Mouse (Mus musculus) forebrain, embryonic 10.5 days (tissue): ENCODE measurements around the gene Map3k11. TPM values are rescaled to one million over a fixed set of nuclear protein-coding genes. Genes with fewer than 3 reads are reported as not detected.

ENCODE experiments used
- DNase-seq: peaks from one replicate; pipeline ENCODE4 v3.0.0-alpha.2; 2017; ENCODE audit warnings: low spot score; ENCODE audit errors: extremely low spot score
- H3K27ac ChIP-seq: fragments of 300-500 bp; sonication (generic); 2 replicates; pipeline ENCODE4 v1.5.1; 2016; ENCODE audit warnings: mild to moderate bottlenecking
- H3K27me3 ChIP-seq: fragments of 300-500 bp; sonication (generic); 2 replicates; pipeline ENCODE4 v1.6.1; 2016; ENCODE audit warnings: mild to moderate bottlenecking; ENCODE audit not compliant: poor library complexity, severe bottlenecking
- H3K36me3 ChIP-seq: fragments of 300-500 bp; sonication (generic); replicated peaks from 2 replicates; pipeline ENCODE4 v1.6.1; 2016; ENCODE audit warnings: mild to moderate bottlenecking, moderate library complexity
- H3K4me1 ChIP-seq: fragments of 300-500 bp; sonication (generic); 2 replicates; pipeline ENCODE4 v1.6.1; 2016
- H3K4me3 ChIP-seq: fragments of 300-500 bp; sonication (generic); 2 replicates; pipeline ENCODE4 v1.5.1; 2016; ENCODE audit warnings: mild to moderate bottlenecking, moderate library complexity
- H3K9me3 ChIP-seq: fragments of 300-500 bp; sonication (generic); 2 replicates; pipeline ENCODE4 v1.6.1; 2016; ENCODE audit warnings: mild to moderate bottlenecking, moderate library complexity
- WGBS: fragments of 180-500 bp; shearing (Covaris S2); methylation state at CpG from one replicate; pipeline ENCODE4 v1.1.7; 2016; 5-methylcytosine and 5-hydroxymethylcytosine counted together
- polyA plus RNA-seq: library from polyadenylated mRNA; unstranded; fragments of >200 nt; fragmentation: Nextera tagmentation; extraction: Ambion mirVana; gene quantifications from 2 replicates; pipeline ENCODE4 v1.2.1, GENCODE M21; 2016

Gene Map3k11
- polyA plus RNA-seq, 1 experiment from 2014 or later = 26.3 TPM

DNA sequence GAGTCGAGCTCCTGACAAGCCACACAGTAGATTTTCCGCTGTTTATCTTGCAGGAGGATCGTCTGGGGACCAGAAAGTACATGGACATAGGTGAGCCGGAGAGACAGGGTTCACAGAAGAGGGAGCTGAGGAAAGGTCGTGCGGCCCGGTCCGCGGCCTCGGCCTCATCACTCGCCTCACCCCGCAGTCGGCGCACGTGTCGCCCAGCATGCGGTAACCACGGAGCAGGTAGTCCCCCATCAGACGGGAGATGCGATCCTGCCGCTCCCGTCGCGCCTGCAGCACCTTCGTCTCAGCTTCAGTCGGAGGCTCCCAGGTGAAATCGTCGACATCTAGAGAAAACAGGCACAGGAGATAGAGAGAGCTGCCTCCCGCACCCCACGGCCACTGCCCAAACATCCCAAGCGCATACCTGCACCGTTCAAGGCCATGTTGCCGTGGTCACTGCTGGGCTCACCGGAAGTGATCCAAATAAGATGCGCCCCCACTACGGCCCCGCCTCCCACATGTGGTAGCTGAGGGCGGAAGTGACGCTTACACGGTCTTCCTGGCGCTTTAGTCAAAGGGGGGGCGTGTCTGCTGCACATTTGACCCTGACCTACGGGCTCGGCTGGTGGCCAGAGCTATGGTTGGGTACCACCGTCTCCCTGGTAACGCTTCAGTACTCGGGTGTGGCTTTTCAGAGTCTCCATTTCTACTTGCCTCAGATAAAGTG is 42.9 kb downstream of the Map3k11 start:
- peaks cover 56% of the 10 kb centered on the region for H3K4me1 ChIP-seq
- peak; percentile 98 for DNase-seq
- H3K27ac ChIP-seq = peak overlapping the region; percentile 84
- peaks cover 17% of the 10 kb centered on the region for H3K36me3 ChIP-seq
- H3K27me3 ChIP-seq = peaks cover 10% of the 10 kb centered on the region
- WGBS = under 1% methylated on average over 47 of the region's 47 CpGs
- no peaks in the 10 kb centered on the region for H3K9me3 ChIP-seq
- peak overlapping the region; percentile 88 for H3K4me3 ChIP-seq

DNA sequence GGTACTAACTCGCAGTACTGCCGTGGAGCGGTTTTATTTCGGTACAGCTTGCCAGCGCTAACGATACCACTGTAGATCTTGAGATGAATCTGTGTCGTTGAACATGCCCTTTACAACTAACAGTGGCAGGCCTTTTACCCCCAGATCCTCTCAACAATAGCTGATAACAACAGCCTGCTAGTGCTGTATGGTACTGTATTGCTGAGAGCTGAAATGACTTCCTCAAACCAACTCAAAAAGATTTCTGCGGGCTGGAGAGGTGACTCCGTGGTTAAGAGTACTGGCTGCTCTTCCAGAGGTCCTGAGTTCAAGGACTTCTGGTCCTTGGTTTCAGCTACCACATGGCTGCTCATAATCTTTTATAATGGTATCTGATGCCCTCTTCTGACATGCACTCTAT is 45.8 kb downstream of the Map3k11 start:
- Histone ChIP-seq H3K36me3 (peaks cover 9% of the 10 kb centered on the region), H3K4me1 (peaks cover 28% of the 10 kb centered on the region), H3K4me3 (no peak overlapping the region), H3K9me3 (no peaks in the 10 kb centered on the region), H3K27ac (no peak overlapping the region), H3K27me3 (peaks cover 17% of the 10 kb centered on the region)
- no peak for DNase-seq
- 83% methylated on average over 9 of the region's 9 CpGs for WGBS

DNA sequence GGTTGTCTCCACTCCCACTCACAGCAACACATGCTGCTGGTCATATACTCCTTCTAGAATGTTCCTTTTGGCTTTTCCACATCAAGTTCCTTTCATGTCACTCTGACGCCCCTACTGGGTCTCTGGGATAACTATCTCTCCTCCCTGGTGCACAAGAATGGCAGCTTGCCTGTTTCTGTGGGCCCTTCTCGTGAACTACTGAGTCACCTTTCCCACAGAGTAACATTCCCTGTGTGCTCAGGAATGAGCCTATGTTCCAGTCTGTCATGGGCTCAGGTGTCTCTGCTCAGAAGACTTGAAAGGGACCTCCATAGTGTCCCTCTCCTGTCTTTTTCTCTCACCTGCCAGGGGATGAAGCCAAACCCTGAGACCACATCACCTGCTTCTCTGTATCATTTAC is 50.9 kb downstream of the Map3k11 start:
- H3K4me3 ChIP-seq = no peak overlapping the region
- 57% methylated on average over 2 of the region's 2 CpGs for WGBS
- H3K27me3 ChIP-seq = peaks cover 68% of the 10 kb centered on the region
- no peak for DNase-seq
- no peaks in the 10 kb centered on the region for H3K9me3 ChIP-seq
- peaks cover 41% of the 10 kb centered on the region for H3K4me1 ChIP-seq
- H3K27ac ChIP-seq = no peak overlapping the region
- no peaks in the 10 kb centered on the region for H3K36me3 ChIP-seq

DNA sequence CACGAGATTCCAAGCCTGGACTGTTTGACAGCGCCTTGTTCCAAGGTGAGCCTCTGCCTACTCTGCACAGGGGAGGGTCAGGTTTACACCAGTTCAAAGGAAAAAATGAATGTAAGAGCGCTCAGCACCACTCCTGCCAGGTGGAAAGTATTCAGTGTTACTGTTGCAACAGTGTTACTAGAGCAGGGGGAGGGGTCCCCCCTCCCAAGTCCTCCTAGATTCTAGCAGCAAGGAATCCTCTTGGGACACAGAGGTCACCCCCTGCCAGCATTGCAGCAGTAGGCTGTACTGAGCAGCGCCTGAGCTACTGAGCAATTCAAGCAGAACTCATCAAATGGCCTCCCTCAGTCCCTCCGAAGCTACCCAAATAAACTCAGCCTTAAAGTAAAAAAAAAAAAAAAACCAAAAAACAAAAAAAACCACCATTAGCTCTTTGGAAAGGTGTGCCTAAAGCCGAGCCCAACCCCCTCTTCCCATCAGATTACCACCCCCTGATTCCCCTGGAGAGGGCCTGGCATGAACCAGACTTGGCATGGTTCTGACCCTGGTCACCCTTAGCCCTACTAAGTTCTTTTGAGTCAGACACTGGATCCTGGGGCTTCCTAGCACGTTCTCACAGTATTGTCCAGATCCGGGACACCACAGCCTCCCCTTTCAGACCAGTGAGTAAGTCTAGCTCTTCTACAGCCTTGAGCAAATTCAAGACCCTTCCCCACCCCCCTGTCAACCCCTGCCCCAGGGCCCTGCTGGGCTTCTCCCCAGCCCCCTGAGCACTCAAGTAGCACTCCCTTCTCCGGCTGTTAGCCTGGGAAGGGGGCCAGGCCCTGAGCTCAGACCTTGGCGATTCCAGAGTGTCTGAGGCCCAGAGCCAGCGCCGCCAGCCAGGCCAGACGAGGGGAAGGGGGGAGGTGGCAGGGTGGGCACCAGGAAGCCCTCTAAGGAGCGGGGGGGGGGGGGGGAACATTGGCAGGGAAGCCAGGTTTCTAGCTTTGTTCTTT is 52.1 kb downstream of the Map3k11 start, which contains the start of gene Ltbp3:
Gene Ltbp3, plus strand, starts transcription at position 585 of the 998 bp plus-strand sequence.
- H3K4me3 ChIP-seq = peak within 1 kb of the TSS; percentile 77
- DNase-seq = no peak
- 12% methylated on average over 14 of the region's 14 CpGs for WGBS
- H3K4me1 ChIP-seq = peaks cover 48% of the 10 kb centered on the region
- peaks cover 80% of the 10 kb centered on the region for H3K27me3 ChIP-seq
- peak within 1 kb of the TSS; percentile 88 for H3K27ac ChIP-seq
- H3K36me3 ChIP-seq = no peaks in the 10 kb centered on the region
- no peaks in the 10 kb centered on the region for H3K9me3 ChIP-seq

DNA sequence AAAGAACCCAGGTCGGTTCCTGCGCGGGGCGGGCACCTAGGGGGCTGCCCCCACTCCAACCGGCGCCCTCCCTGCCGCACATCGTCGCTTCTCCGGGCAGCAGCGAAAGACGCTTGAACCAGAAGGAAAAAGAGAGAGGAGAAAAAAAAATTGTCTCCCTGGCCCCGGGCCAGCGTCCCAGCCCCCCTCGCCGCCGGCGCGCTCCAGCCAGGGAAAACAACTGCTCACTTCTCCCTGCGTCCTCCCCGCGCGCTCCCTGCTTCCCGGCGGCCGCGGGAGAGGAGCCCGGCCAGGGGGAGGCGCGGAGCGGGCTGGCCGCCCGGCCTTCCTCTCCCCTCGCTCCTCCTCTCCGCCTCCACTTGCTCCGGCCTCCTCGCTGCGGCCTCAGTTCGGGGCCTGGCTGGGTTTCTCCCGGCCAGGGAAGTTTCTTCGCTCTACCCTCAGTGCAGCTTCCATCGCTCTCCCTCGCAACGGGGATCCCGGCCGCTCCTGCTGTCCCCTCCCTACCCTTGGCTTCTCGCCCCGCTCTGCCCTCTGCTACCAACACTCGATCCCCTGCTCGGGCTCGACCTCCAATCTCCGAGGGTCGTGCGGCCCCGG is 53.2 kb downstream of the Map3k11 start:
- WGBS = 1% methylated on average over 54 of the region's 55 CpGs
- H3K36me3 ChIP-seq = no peaks in the 10 kb centered on the region

DNA sequence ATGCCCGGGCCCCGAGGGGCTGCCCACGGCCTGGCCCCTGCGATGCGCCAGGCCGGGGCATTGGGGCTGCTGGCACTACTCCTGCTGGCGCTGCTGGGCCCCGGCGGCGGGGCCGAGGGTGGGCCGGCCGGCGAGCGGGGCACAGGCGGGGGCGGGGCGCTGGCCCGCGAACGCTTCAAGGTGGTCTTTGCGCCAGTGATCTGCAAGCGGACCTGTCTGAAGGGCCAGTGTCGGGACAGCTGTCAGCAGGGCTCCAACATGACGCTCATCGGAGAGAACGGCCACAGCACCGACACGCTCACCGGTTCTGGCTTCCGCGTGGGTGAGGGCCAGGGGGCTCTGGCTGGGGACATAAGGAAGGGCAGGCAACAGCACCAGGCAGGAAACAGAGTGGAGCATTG is 53.7 kb downstream of the Map3k11 start:
- no peaks in the 10 kb centered on the region for H3K36me3 ChIP-seq
- H3K27me3 ChIP-seq = peaks cover 90% of the 10 kb centered on the region
- peak; percentile 44 for DNase-seq
- H3K9me3 ChIP-seq = no peaks in the 10 kb centered on the region
- peaks cover 65% of the 10 kb centered on the region for H3K4me1 ChIP-seq
- peak overlapping the region; percentile 77 for H3K4me3 ChIP-seq
- H3K27ac ChIP-seq = peak overlapping the region; percentile 88
- WGBS = under 1% methylated on average over 32 of the region's 32 CpGs

More for the DNA sequence above, 53.2 kb downstream of the Map3k11 start:
- H3K27ac ChIP-seq = peak overlapping the region; percentile 88
- DNase-seq = peak; percentile 54
- H3K27me3 ChIP-seq = peaks cover 89% of the 10 kb centered on the region
- H3K9me3 ChIP-seq = no peaks in the 10 kb centered on the region
- peaks cover 60% of the 10 kb centered on the region for H3K4me1 ChIP-seq
- H3K4me3 ChIP-seq = peak overlapping the region; percentile 77

DNA sequence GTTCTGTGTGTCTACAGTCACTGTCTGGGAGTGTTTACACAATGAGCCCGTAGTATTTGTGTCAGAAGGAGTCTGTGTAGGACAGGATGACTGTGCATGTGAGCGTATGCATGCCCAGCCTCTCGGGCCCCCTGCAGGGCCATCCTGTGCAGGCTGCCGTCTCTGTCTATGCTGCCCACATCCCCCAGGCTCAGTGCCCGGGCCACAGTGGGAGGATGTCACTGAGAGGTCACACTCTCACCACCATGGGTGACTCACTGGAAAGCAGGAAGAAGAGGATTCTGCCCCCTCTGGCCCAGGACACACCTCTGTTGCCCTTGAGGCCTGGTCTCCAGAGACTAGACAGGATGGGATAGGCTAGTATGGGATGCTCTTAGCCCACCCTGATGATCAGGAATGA is 55.0 kb downstream of the Map3k11 start:
- Histone ChIP-seq H3K9me3 (no peaks in the 10 kb centered on the region), H3K27ac (no peak overlapping the region), H3K27me3 (peaks cover 100% of the 10 kb centered on the region), H3K4me1 (peaks cover 67% of the 10 kb centered on the region), H3K36me3 (no peaks in the 10 kb centered on the region), H3K4me3 (no peak overlapping the region)
- 70% methylated on average over 5 of the region's 5 CpGs for WGBS
- DNase-seq = no peak

DNA sequence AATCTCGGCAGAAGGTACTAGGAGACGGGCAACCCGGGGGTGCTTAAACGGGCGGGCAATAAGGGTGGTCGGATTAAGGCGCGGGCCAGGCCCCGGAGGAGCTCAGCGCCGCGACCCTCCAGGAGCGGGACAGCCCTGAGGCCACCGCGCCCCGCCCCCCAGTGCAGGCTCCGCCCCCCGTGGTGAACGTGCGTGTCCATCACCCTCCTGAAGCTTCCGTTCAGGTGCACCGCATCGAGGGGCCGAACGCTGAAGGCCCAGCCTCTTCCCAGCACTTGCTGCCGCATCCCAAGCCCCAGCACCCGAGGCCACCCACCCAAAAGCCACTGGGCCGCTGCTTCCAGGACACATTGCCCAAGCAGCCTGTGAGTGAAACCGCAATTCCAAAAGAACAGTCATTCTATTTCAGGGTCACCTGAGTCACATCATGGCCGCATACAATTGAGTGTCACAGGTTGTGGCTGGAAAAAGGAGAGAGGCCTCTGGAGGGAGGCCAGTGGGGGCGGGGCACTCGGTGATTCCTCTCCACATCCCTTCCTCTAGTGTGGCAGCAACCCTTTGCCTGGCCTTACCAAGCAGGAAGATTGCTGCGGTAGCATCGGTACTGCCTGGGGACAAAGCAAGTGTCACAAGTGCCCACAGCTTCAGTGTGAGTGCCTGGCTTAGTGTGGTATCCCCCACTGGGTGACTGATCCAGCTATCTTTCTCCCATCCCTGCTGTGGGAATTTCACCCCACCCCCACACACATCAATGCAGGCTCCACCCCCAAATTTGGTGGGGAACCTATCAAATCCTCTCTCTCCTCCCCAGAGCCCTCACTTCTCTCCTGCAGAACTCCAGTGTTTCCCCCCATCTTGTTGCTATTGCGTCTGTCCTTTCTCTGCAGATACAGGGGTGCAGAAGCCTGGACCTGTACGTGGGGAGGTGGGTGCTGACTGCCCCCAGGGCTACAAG is 57.5 kb downstream of the Map3k11 start:
- peaks cover 100% of the 10 kb centered on the region for H3K27me3 ChIP-seq
- peak overlapping the region; percentile 78 for H3K27ac ChIP-seq

DNA sequence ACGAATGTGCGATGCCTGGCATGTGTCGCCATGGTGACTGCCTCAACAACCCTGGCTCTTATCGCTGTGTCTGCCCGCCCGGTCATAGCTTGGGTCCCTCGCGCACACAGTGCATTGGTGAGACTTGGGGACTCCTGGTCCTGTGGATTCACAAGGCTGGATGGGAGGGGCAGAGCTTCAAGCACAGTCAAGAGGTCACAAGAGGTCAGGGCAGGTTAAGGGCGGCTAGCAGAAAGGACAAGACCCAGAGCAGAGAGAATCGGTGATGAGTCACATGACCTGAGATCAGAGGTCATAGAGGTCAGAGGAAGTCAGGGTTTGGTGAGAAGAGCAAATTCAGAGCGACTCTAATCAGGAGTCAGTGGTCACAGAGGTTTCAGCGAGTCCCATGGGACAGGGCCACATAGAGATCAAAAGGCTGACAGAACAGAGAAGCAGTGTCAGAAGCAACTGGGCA is 58.4 kb downstream of the Map3k11 start:
- 44% methylated on average over 12 of the region's 12 CpGs for WGBS
- Histone ChIP-seq H3K27me3 (peaks cover 100% of the 10 kb centered on the region), H3K4me1 (peaks cover 58% of the 10 kb centered on the region), H3K36me3 (no peaks in the 10 kb centered on the region), H3K9me3 (no peaks in the 10 kb centered on the region), H3K27ac (no peak overlapping the region), H3K4me3 (no peak overlapping the region)
- no peak for DNase-seq

More for the DNA sequence above, 57.5 kb downstream of the Map3k11 start:
- DNase-seq = no peak
- WGBS = 4% methylated on average over 36 of the region's 36 CpGs
- peak overlapping the region; percentile 51 for H3K4me3 ChIP-seq
- H3K9me3 ChIP-seq = no peaks in the 10 kb centered on the region
- H3K36me3 ChIP-seq = no peaks in the 10 kb centered on the region
- peaks cover 58% of the 10 kb centered on the region for H3K4me1 ChIP-seq

DNA sequence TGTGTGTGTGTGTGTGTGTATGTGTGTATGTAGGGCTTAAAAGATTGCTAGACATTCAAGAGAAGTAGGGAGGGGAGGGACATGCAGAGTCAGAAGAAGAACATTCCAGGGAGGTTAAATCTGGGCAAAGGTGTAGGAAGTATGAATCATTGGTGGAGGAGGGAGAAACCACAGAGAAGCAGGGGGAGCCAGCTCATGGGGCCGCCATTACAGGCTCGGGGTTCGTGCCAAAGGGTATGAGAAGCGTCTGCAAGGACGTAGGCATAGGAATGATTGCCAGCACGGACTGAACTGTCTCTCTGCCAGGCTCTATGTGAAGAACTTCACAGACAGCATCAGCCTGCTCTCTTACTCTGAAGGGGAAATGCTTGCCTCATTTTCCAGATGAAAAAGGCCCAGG is 60.9 kb downstream of the Map3k11 start:
- no peak for DNase-seq
- no peaks in the 10 kb centered on the region for H3K9me3 ChIP-seq
- no peak overlapping the region for H3K4me3 ChIP-seq
- peaks cover 100% of the 10 kb centered on the region for H3K27me3 ChIP-seq
- no peak overlapping the region for H3K27ac ChIP-seq
- WGBS = 83% methylated on average over 6 of the region's 6 CpGs
- no peaks in the 10 kb centered on the region for H3K36me3 ChIP-seq
- H3K4me1 ChIP-seq = peaks cover 41% of the 10 kb centered on the region

DNA sequence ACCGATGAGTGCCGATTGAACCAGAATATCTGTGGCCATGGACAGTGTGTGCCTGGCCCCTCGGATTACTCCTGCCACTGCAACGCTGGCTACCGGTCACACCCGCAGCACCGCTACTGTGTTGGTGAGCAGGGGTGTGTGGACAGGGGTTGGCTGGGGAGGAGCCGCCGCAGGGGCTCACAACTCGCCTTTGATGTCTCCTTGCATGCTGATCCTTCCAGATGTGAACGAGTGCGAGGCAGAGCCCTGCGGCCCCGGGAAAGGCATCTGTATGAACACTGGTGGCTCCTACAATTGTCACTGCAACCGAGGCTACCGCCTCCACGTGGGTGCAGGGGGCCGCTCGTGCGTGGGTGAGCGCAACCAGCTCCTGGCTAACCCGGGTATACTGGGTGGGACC is 62.4 kb downstream of the Map3k11 start:
- no peak for DNase-seq
- peaks cover 31% of the 10 kb centered on the region for H3K4me1 ChIP-seq
- peaks cover 100% of the 10 kb centered on the region for H3K27me3 ChIP-seq
- H3K4me3 ChIP-seq = peak overlapping the region; percentile 31
- no peak overlapping the region for H3K27ac ChIP-seq
- no peaks in the 10 kb centered on the region for H3K9me3 ChIP-seq
- WGBS = 10% methylated on average over 22 of the region's 22 CpGs
- no peaks in the 10 kb centered on the region for H3K36me3 ChIP-seq
